Mouse (Mus musculus) kidney, postnatal 25 days (tissue): ENCODE data around the gene E130208F15Rik.
A peak's percentile ranks its signal among the peaks of the same experiment; 100 is the strongest.

Experiments used
- DNase-seq, 2 experiments: peaks; one replicate each; pipeline ENCODE4 v3.0.0; 2021; ENCODE audit warnings: mixed read lengths in 2 of 2

E130208F15Rik gene

DNA sequence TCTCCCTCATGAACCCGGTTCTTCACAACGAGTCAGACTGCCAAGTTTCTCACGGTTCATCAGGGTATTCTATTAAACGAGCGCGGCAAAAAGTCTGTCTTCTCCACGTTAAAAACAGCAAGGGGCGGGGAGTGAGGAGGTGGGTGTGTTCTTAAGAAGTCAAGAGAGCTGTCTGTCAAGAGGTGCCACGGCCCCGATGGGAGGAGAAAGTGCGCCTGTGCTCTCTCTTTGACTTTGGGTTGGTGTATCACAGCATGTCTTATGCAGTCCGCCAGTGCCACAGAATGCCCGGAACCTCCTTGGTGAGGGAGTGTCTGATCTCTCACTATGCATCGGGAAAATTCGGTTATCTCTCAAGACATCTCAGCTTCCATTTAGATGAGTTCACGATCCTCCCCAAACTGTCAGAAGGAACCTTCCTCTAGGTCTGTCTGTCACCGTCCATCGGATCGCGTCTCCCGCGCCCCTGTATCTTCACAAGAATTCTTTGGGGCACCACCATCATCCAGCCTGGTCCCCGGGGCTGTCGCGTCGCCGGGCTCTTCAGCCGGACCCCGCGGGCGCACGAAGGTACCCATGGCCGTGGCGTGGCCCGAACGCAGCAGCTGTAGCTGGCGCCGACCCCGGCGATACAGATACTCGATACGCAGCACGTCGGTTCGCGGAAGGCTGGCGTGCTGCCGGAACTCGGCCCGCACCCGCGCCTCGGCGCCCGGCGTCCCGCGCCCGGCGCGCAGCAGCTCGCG is at the start of gene E130208F15Rik:
Gene E130208F15Rik (plus strand): TSS at position 202 of the 746 bp plus-strand sequence.
- peak; percentile 88 to 95 for DNase-seq

DNA sequence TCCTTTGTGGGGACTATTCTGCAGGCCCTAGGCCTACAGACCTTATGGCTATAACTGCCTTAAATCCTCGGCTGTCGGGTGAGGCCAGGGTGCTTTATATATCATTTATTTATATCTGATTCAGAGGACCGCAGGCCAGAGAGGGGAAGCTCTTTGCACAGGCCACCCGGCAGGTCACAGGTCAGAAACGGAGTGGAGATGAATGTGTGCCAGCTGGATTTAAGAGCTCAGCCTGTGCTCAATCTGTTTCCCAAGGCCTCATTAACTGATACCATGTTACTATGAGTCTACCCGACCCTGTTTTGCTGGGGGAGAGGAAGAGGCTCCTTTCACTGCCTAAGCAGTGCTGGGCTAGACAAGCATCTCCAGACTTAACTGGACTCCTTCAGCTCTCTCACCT is 47.2 kb upstream of the E130208F15Rik start:
- DNase-seq, result no peak

DNA sequence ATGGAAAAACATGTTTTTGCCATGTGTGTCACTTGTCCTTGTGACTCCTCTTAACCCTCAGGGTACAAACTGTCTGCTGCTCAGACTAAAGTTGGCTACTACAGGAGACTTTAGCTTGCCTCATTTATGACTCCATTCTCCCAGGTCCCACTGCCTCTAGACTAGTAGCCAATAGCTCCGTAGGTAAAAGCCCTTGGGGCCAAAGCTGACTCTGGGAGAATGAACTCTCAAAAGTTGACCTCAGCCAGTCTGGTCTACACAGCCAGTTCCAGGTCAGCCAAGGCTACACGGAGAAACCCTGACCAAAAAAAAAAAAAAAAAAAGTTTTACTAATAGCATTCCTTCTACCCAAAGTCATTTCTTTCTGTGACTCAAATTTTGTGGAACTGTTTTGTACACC is 42.6 kb upstream of the E130208F15Rik start:
- no peak for DNase-seq

DNA sequence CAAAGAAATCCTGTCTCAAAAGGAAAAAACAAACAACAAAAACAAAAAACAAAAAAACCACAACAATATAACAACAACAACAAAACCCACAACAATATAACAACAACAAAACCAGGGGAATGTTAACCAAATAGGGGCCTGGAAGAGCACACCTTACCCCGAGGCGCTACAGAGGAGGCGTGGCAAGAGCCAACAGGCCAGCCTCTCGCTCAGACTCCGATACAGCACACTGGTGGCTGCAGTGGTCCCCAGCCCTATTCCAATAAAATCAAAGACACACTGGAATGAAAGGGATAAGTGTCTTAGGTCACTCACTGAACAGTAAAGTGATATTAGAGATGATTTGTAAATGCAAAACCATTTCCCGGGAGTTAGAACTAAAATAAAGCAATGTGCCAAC is 42.0 kb upstream of the E130208F15Rik start:
- no peak for DNase-seq

DNA sequence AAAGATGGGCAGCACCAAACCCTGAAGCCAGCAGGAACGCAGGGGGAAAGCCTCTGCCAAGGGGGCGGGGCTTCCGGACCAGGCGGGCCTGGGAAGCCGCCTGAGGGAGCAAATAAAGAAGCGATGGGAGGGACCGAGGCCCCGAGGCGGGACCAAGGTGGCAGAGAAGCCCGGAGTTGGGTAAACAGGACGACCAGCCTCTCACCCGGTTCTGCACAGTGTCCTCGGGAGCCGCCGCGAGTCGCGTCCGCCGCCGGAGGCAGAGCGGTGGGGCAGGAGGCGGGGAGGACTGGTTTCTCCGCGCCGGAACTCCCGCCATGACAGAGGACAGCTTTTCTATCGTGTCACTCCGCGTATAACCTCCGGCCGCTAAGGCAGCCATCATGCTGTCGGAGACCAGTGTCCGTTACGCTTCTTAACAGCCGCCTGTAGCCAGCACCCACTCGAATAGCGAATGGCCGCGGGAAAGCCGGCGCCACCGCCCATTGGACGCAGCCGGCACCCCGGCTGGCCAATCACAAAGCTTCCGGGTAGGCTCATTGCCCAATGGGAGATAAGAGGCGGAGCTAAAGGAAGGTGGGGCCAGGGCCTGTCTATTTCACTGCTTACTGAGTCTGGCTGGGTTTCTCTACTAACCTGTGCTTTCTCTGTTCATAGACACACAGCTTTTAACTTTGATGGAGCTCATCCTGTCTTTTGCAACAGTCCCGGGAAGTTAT is 41.4 kb upstream of the E130208F15Rik start, which contains the start of the genes Thap8 and Wdr62:
Gene Thap8 (plus strand): TSS at position 144 of the 719 bp plus-strand sequence.
Gene Wdr62 (minus strand): TSS at position 469 of the 719 bp plus-strand sequence.
- peak; percentile 93 to 96 for DNase-seq

DNA sequence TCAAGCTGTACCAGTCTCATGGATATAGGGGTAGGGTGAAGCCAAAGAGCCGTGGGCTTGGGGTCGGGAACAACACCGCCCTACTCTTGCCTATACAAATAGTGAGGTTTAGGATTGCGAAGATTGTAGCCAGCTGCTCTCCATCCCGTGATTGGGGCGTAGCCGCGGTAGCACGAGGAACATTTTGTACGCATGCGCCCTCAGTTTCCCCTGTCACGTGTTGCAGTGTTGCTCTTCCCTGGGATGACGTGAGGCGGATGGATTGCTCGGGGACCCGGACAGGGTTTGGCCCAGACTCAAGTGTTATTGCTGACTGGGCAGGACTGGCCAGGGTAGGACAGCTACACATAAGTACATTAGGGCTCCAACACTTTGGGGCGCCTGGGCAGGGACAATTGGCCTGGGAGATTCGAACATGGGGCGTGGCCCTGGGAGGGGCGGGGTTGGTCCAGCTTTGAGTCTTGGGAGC is 40.8 kb upstream of the E130208F15Rik start:
- peak; percentile 86 to 93 for DNase-seq

- no peak for DNase-seq
Measured at GRCm38 (mm10) chr7:30281522-30281921, 40.0 kb upstream of the E130208F15Rik start.

DNA sequence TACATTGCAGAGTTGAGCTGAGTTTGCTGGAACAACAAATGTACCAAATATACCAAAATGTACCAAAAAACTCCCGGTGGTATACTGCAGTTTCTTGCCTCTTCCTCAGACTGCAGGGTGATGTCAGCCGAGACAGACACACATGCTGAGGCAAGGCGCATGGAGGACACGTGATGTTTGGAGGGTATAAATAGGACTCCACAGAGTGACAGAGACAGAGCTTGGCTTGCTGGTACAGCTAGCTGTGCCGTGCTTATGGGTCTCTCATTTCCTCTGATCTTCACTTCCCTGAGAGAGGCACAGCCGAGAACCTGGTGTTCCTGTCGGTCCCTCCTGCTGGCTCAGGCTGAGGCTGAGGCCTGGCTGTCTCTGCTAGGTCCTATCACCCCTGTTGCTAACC is 38.8 kb upstream of the E130208F15Rik start:
- no peak for DNase-seq

DNA sequence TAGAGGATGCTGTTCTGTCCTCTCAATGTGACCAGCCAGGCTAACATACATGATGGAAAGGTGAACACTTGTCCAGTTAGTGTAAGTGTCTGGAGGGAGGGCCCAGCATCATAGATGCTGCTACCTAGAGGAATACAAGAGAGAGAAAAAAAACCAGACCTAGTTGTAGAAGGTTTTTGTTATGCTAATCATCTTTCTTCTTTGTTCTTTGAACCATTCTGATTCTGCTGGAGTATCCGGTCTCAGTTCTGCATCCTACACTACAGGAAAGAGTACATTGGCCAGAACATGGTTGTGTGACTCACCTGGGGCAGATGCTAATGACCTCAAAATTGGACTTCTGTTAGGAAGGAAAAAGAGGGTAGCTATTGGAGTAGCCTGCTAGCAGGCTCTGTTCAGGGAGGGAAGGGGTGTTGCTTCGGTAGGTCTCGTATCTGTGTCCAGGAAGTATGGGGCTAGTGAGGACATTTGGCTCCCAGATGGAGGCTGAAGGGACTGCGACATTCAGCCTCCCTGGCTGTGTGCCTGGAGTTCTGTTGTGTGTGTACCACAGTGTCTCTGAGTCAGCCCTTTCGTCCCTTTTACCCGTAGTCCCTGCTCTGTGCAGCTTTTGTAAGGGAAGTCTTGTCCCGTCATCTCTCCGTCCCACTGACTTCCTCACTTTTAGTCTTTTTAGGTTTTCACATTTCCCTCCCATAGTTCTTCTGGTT is 34.7 kb upstream of the E130208F15Rik start:
- DNase-seq, result peak; percentile 56 to 70

- DNase-seq, result no peak
Measured at GRCm38 (mm10) chr7:30288046-30288445, 33.5 kb upstream of the E130208F15Rik start.

GRCm38 (mm10) chr7:30289071-30289713 is 32.3 kb upstream of the E130208F15Rik start:
- DNase-seq, result no peak

DNA sequence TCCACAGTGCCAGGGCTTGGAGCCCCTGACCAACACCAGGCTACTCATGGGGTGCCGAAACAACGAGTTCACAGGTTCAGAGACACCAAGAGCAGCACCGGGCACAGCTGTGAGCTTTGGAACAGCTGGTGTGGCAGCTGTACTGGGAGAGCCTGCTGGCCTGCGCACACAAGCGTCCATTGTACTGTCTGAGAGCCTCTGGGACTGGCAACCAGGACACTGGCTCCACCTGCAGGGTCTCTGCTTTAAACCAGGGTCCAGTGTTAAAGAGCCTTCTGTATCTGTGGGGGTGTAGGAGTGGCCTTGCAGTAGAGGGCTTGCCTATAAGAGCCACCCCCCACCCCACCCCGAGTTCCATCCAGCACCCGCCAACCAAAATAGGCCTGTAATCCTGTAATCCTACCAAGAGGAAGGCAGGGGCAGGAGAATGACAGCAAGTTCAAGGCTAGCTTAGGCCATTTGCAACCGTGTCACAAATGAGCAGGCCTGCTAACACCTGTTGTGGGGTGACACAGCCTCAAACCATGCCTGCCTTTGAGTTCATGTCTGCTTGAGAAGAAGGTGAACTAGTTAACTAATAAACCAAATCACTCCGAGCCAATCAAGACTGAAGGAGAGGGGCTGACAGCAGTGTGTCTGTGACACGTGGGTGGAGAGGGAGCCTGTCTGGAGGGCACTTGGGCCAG is 31.7 kb upstream of the E130208F15Rik start:
- DNase-seq, result no peak

GRCm38 (mm10) chr7:30291215-30292131 is 30.1 kb upstream of the E130208F15Rik start, which contains the start of gene Clip3:
Gene Clip3 (plus strand): TSS chr7:30291728.
- peak; percentile 55 to 62 for DNase-seq

GRCm38 (mm10) chr7:30293795-30294194 is 27.7 kb upstream of the E130208F15Rik start:
- no peak for DNase-seq

DNA sequence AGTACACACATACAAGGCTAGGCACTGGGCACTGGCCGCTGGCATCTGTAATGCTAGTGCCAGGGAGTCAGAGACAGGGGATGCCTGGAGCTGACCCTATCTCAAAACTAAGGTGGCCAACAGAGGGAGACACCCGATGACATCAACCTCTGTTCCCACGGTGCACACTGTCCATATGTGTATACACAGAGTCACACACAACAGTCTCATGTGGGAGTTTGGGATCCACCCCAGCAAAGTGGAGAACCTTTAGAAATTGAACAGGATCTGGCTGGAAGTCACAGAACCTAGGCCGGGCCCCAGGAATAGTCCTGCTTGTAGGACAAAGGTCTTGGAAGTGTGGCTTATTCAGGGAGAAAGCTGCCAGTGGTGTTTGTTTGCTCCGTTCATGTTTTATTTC is 27.2 kb upstream of the E130208F15Rik start:
- DNase-seq, result no peak

- peak in 1 of 2 experiments; percentile 64 for DNase-seq
Measured at GRCm38 (mm10) chr7:30295103-30295502, 26.4 kb upstream of the E130208F15Rik start.

GRCm38 (mm10) chr7:30296816-30297215 is 24.7 kb upstream of the E130208F15Rik start:
- no peak for DNase-seq

DNA sequence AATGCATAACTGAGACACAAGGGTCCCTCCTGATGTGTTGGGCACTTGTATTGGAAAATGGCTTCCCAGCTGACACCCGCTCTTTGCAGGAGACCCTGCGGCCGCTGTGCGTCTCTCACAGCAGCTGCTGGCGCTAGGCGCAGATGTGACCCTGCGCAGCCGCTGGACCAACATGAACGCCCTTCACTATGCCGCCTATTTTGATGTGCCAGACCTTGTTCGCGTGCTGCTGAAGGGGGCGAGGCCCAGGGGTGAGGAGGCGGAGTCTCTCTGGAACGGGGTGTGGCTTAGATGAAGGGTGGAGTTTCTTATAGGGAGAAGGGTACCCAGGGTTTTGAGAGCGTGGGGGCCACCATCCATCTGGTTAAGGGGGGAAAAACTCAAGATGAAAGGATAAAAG is 24.3 kb upstream of the E130208F15Rik start:
- no peak for DNase-seq

DNA sequence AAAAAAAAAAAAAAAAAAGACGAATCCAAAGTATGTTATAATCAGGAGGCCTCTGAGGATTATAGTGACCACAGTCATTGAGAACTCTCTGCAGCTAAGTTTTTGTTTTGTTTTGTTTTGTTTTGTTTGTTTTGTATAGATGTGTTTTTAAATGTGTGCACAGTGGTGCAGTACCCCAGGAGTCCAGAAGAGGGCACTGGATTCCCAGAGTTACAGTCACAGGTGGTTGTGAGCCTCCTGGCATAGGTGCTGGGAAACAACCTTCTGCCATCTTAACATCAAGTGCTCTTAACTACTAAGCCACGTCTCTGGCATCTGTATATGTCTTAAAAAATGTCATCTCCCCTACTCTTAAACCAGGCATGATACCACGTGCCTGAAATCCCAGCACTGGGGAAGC is 20.6 kb upstream of the E130208F15Rik start:
- peak in 1 of 2 experiments; percentile 45 for DNase-seq

DNA sequence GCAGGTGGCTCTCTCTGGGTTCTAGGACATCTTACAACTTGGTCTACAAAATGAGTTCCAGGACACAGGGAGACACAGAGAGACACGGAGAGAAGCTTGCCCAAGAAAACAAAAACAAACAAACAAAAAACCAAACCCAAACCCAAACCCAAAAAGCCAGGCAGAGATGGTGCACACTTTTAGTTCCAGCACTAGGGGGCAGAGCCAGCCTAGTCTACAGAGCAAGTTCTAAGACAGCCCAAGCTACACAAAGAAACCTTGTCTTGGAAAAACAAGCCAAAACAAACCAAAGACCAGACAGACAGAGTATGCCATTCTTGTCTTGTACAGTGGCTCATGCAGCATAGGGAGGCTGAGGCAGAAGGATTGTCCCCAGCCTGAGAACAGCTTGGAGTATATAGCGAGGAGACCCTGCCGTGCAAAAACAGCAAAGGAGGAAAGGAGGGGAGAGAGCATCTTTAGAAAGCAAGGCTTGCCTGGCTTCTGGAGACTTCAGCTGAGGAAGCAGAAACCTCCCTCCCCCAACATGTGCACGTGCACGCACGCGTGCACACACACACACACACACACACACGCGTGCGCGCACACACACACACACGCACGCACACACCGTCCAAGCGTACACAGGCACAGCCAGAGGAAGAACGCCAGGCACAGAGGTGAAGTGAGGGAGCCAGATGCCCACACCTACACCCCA is 15.3 kb upstream of the E130208F15Rik start:
- DNase-seq, result no peak
